Mouse (Mus musculus) ES-Bruce4 (cell line): ENCODE results near the gene Ercc1.

Experiments used
- CTCF ChIP-seq: IDR thresholded peaks from one replicate; pipeline ENCODE4 v1.8.1; 2011; ENCODE audit warnings: low read depth, low read length
- EP300 ChIP-seq: IDR thresholded peaks from 2 replicates; pipeline ENCODE4 v1.6.1; 2011; ENCODE audit warnings: low read depth, low read length; ENCODE audit not compliant: insufficient read depth

GRCm38 (mm10) chr7:19302264-19303045 is 42.1 kb upstream of the Ercc1 start:
- TF ChIP-seq CTCF (no peak), EP300 (no peak)
